Mouse (Mus musculus): ENCODE results near the gene Tmem211. TPM values are rescaled to one million over a fixed set of nuclear protein-coding genes. Genes with fewer than 3 reads are reported as not detected.

Gene Tmem211
- polyA plus RNA-seq (2016; fragmentation: Nextera tagmentation; extraction: Ambion mirVana), result not detected in 2 replicates

GRCm38 (mm10) chr5:113226632-113227102 lies at the start of gene Tmem211:
Gene Tmem211 (plus strand): TSS chr5:113226909.
- under 1% methylated on average over 13 of the region's 13 CpGs for WGBS
- H3K9ac ChIP-seq (replicated peaks), result peak within 1 kb of the TSS; percentile 28; the same call in 1 of the 2 replicates

GRCm38 (mm10) chr5:113179451-113179842 lies 47.3 kb upstream of the Tmem211 start:
- 2% methylated on average over 8 of the region's 9 CpGs for WGBS
- peaks cover 12% of the 10 kb centered on the region for H3K4me1 ChIP-seq (replicated peaks)
- H3K4me3 ChIP-seq (replicated peaks), result peak overlapping the region; percentile 39
- H3K9ac ChIP-seq (replicated peaks), result peak overlapping the region; percentile 42
- peak overlapping the region; percentile 65 for H3K4me2 ChIP-seq
- ATAC-seq (ENCODE audit: insufficient number of reproducible peaks, insufficient read depth, low FRiP score, low TSS enrichment, low read depth), result no peak
- peak overlapping the region; percentile 81 for H3K27ac ChIP-seq
- no peaks in the 10 kb centered on the region for H3K27me3 ChIP-seq
- H3K36me3 ChIP-seq, result no peaks in the 10 kb centered on the region
- no peaks in the 10 kb centered on the region for H3K9me3 ChIP-seq

More at GRCm38 (mm10) chr5:113226632-113227102, at the start of gene Tmem211:
- H3K27me3 ChIP-seq, result no peaks in the 10 kb centered on the region; the same call in 1 of the 2 replicates
- no peak within 1 kb of the TSS for H3K27ac ChIP-seq
- H3K4me2 ChIP-seq, result peak within 1 kb of the TSS; percentile 51
- peak; percentile 80 for ATAC-seq (ENCODE audit: insufficient number of reproducible peaks, insufficient read depth, low FRiP score, low TSS enrichment, low read depth)
- H3K36me3 ChIP-seq, result no peaks in the 10 kb centered on the region
- peaks cover 19% of the 10 kb centered on the region for H3K4me1 ChIP-seq (replicated peaks)
- peak within 1 kb of the TSS; percentile 29 for H3K4me3 ChIP-seq (replicated peaks)
- H3K9me3 ChIP-seq, result no peaks in the 10 kb centered on the region

GRCm38 (mm10) chr5:113179843-113180682 lies 46.6 kb upstream of the Tmem211 start:
- Histone ChIP-seq H3K27me3 (no peaks in the 10 kb centered on the region), H3K9ac (replicated peaks) (peak overlapping the region; percentile 42), H3K4me1 (replicated peaks) (peaks cover 12% of the 10 kb centered on the region), H3K4me3 (replicated peaks) (peak overlapping the region; percentile 39), H3K27ac (peak overlapping the region; percentile 81), H3K9me3 (no peaks in the 10 kb centered on the region), H3K4me2 (peak overlapping the region; percentile 65), H3K36me3 (no peaks in the 10 kb centered on the region)
- 4% methylated on average over 30 of the region's 30 CpGs for WGBS
- ATAC-seq (ENCODE audit: insufficient number of reproducible peaks, insufficient read depth, low FRiP score, low TSS enrichment, low read depth), result peak; percentile 80

GRCm38 (mm10) chr5:113180755-113181154 lies 46.0 kb upstream of the Tmem211 start:
- 81% methylated on average over 15 of the region's 15 CpGs for WGBS
- Histone ChIP-seq H3K4me3 (replicated peaks) (peak overlapping the region; percentile 39; the same call in 1 of the 2 replicates), H3K36me3 (no peaks in the 10 kb centered on the region), H3K27me3 (no peaks in the 10 kb centered on the region), H3K9ac (replicated peaks) (no peak overlapping the region), H3K9me3 (no peaks in the 10 kb centered on the region), H3K4me1 (replicated peaks) (peaks cover 12% of the 10 kb centered on the region), H3K27ac (peak overlapping the region; percentile 81), H3K4me2 (peak overlapping the region; percentile 65)
- ATAC-seq (ENCODE audit: insufficient number of reproducible peaks, insufficient read depth, low FRiP score, low TSS enrichment, low read depth), result no peak

DNA sequence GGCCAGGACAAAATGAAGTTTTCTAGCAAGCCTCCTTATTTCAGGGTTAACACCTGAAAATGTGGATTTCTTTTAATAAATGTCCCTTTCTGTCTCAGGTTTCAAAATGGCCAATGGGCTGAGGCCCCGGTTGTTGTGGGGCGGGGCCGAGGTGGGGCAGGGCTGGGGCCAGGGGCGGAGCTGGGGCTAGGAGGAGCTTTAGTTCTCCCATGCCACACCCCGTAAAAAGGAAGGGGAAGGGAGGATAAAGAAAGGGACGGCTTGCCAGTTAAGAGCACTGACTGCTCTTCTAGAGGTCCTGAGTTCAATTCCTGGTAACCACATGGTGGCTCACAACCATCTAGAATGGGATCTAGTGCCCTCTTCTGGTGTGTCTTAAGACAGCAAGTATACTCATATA lies 45.3 kb upstream of the Tmem211 start:
- Histone ChIP-seq H3K4me2 (no peak overlapping the region), H3K4me1 (replicated peaks) (peaks cover 12% of the 10 kb centered on the region), H3K9me3 (no peaks in the 10 kb centered on the region), H3K9ac (replicated peaks) (no peak overlapping the region), H3K4me3 (replicated peaks) (no peak overlapping the region), H3K27ac (no peak overlapping the region), H3K36me3 (no peaks in the 10 kb centered on the region), H3K27me3 (no peaks in the 10 kb centered on the region)
- no peak for ATAC-seq (ENCODE audit: insufficient number of reproducible peaks, insufficient read depth, low FRiP score, low TSS enrichment, low read depth)
- 25% methylated on average over 6 of the region's 6 CpGs for WGBS

- no peaks in the 10 kb centered on the region for H3K9me3 ChIP-seq
These were observed 36.2 kb upstream of the Tmem211 start for GRCm38 (mm10) chr5:113190558-113190957.

GRCm38 (mm10) chr5:113191901-113192300 lies 34.8 kb upstream of the Tmem211 start:
- H3K27ac ChIP-seq, result no peak overlapping the region
- H3K9me3 ChIP-seq, result no peaks in the 10 kb centered on the region
- H3K4me2 ChIP-seq, result no peak overlapping the region
- H3K4me3 ChIP-seq (replicated peaks), result no peak overlapping the region
- WGBS, result 79% methylated on average over 14 of the region's 14 CpGs
- ATAC-seq (ENCODE audit: insufficient number of reproducible peaks, insufficient read depth, low FRiP score, low TSS enrichment, low read depth), result no peak
- peaks cover 13% of the 10 kb centered on the region for H3K4me1 ChIP-seq (replicated peaks)
- H3K9ac ChIP-seq (replicated peaks), result no peak overlapping the region
- H3K27me3 ChIP-seq, result no peaks in the 10 kb centered on the region
- H3K36me3 ChIP-seq, result no peaks in the 10 kb centered on the region

More at GRCm38 (mm10) chr5:113190558-113190957, 36.2 kb upstream of the Tmem211 start:
- no peak overlapping the region for H3K27ac ChIP-seq
- H3K27me3 ChIP-seq, result no peaks in the 10 kb centered on the region
- no peak overlapping the region for H3K4me3 ChIP-seq (replicated peaks)
- H3K9ac ChIP-seq (replicated peaks), result no peak overlapping the region
- no peak overlapping the region for H3K4me2 ChIP-seq
- 62% methylated on average over 14 of the region's 14 CpGs for WGBS
- no peak for ATAC-seq (ENCODE audit: insufficient number of reproducible peaks, insufficient read depth, low FRiP score, low TSS enrichment, low read depth)
- H3K36me3 ChIP-seq, result no peaks in the 10 kb centered on the region
- peaks cover 13% of the 10 kb centered on the region for H3K4me1 ChIP-seq (replicated peaks)

DNA sequence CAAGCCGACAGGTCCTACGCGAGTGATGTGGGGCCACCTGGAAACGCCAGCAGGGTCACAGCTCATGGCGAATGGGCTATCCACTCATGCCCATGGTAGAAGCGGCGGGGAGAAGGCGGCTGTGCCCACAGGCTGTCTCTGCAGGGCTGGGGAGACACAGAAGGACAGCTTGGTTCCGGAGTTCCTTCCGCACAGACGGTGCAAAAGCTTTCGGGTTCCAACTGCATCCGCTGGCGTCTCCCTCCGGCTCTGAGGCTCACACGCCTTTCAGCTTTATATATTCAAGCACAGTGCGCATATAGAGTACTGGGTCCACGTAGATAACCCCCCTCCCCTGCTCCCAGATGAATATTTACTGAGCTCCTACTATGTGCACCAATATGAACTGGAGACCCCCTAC lies 32.9 kb upstream of the Tmem211 start:
- H3K9ac ChIP-seq (replicated peaks), result no peak overlapping the region
- H3K27me3 ChIP-seq, result no peaks in the 10 kb centered on the region
- H3K4me2 ChIP-seq, result no peak overlapping the region
- 90% methylated on average over 18 of the region's 18 CpGs for WGBS
- H3K4me3 ChIP-seq (replicated peaks), result no peak overlapping the region
- no peak overlapping the region for H3K27ac ChIP-seq
- ATAC-seq (ENCODE audit: insufficient number of reproducible peaks, insufficient read depth, low FRiP score, low TSS enrichment, low read depth), result no peak
- H3K4me1 ChIP-seq (replicated peaks), result peaks cover 3% of the 10 kb centered on the region
- H3K36me3 ChIP-seq, result no peaks in the 10 kb centered on the region
- no peaks in the 10 kb centered on the region for H3K9me3 ChIP-seq

DNA sequence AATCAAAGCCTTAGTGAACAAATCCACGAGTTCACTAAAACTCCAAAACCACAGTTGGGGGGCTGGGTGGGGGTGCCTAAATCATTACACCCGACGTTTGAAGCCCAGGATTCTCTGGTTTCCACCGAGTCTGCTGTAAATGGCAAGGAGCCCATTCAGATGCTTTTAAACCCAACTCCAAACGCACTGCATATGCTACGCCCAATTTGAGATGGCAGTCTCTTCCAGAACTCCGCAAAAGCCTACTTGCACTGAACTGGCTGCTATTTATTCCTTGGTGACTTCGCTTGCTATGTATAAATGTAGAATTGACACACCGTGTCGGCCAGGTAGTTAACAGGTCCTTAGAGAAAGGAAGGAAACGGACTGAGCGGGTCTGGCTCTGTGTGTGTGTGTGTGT lies 31.3 kb upstream of the Tmem211 start:
- Histone ChIP-seq H3K27ac (no peak overlapping the region), H3K27me3 (no peaks in the 10 kb centered on the region), H3K36me3 (no peaks in the 10 kb centered on the region), H3K4me2 (no peak overlapping the region), H3K4me1 (replicated peaks) (peaks cover 2% of the 10 kb centered on the region), H3K9me3 (no peaks in the 10 kb centered on the region), H3K4me3 (replicated peaks) (no peak overlapping the region), H3K9ac (replicated peaks) (no peak overlapping the region)
- WGBS, result 85% methylated on average over 12 of the region's 12 CpGs
- no peak for ATAC-seq (ENCODE audit: insufficient number of reproducible peaks, insufficient read depth, low FRiP score, low TSS enrichment, low read depth)

GRCm38 (mm10) chr5:113195907-113196306 lies 30.8 kb upstream of the Tmem211 start:
- ATAC-seq (ENCODE audit: insufficient number of reproducible peaks, insufficient read depth, low FRiP score, low TSS enrichment, low read depth), result no peak
- H3K4me3 ChIP-seq (replicated peaks), result no peak overlapping the region
- H3K27me3 ChIP-seq, result no peaks in the 10 kb centered on the region
- H3K9ac ChIP-seq (replicated peaks), result no peak overlapping the region
- H3K4me2 ChIP-seq, result no peak overlapping the region
- WGBS, result 90% methylated on average over 6 of the region's 6 CpGs
- H3K27ac ChIP-seq, result no peak overlapping the region
- H3K9me3 ChIP-seq, result no peaks in the 10 kb centered on the region
- peaks cover 2% of the 10 kb centered on the region for H3K4me1 ChIP-seq (replicated peaks)
- H3K36me3 ChIP-seq, result no peaks in the 10 kb centered on the region

GRCm38 (mm10) chr5:113196916-113197794 lies 29.6 kb upstream of the Tmem211 start:
- Histone ChIP-seq H3K27ac (no peak overlapping the region), H3K4me2 (no peak overlapping the region), H3K4me3 (replicated peaks) (no peak overlapping the region), H3K36me3 (no peaks in the 10 kb centered on the region), H3K4me1 (replicated peaks) (peaks cover 2% of the 10 kb centered on the region), H3K9ac (replicated peaks) (no peak overlapping the region), H3K27me3 (no peaks in the 10 kb centered on the region), H3K9me3 (no peaks in the 10 kb centered on the region)
- ATAC-seq (ENCODE audit: insufficient number of reproducible peaks, insufficient read depth, low FRiP score, low TSS enrichment, low read depth), result no peak
- 34% methylated on average over 9 of the region's 9 CpGs for WGBS
